Comparison of ENCODE assay signal across 23 mouse cellular contexts in the genomic region with DNA sequence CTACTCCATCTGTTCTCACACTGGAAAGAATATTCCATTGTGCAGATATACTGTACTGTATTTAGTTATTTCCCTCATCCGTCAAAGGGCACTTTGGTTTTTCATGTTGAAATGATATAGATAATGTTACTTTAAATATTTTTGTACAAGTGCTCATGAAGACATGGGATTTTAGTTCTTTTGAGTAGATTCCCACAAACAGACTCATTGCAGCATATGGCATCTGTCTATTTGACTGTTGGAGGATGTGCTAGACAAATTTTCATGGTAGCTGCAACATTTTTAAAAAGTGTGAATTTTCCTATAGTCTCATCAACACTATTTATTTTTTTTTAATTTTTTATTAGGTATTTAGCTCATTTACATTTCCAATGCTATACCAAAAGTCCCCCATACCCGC.
DNase-seq lines count a peak whose midpoint lies in the region; ATAC-seq lines count a peak whose summit lies in the region.
"Had no signal": no experiment of that assay in that cellular context is flagged by ENCODE, and none has a peak within 500 bp of the region (broad histone marks: within the 10 kb centered on the region; RNA-seq: fewer than 3 reads in every experiment).

No protein-coding gene starts in this region.

- no peak overlapping the region for H3K27ac ChIP-seq in forebrain, embryonic 13.5 days
- H3K27ac ChIP-seq in forebrain, embryonic 12.5 days: no peak overlapping the region
- peak overlapping the region; percentile 50; the same call in 1 of the 2 replicates for H3K27ac ChIP-seq in forebrain, embryonic 15.5 days (replicated peaks)
- H3K27ac ChIP-seq in forebrain, embryonic 11.5 days (ENCODE audit: low read depth, low read length): no peak overlapping the region
- H3K27ac ChIP-seq: embryonic facial prominence, embryonic 10.5 days; embryonic facial prominence, embryonic 12.5 days had no signal

- no peaks in the 10 kb centered on the region for H3K27me3 ChIP-seq in forebrain, embryonic 13.5 days
- H3K27me3 ChIP-seq in forebrain, embryonic 12.5 days: no peaks in the 10 kb centered on the region
- no peaks in the 10 kb centered on the region for H3K27me3 ChIP-seq in forebrain, embryonic 15.5 days
- no peaks in the 10 kb centered on the region for H3K27me3 ChIP-seq in forebrain, embryonic 11.5 days (ENCODE audit: control insufficient read depth, insufficient read depth, low read length)
- H3K27me3 ChIP-seq: CH12.LX; embryonic facial prominence, embryonic 12.5 days; Patski had no signal

- peak; percentile 59; the same call in 1 of the 2 replicates for ATAC-seq in forebrain, embryonic 13.5 days
- no peak for ATAC-seq in forebrain, embryonic 12.5 days (ENCODE audit: low FRiP score)
- peak; percentile 38; the same call in 1 of the 2 replicates for ATAC-seq in forebrain, embryonic 15.5 days (replicated peaks)
- no peak for ATAC-seq in forebrain, embryonic 11.5 days (replicated peaks; ENCODE audit: low FRiP score)
- ATAC-seq in frontal cortex, adult (ENCODE audit: low TSS enrichment): peak; percentile 44; the same call in 1 of the 2 replicates
- ATAC-seq: activated CD4-positive, CD25-positive, alpha-beta regulatory T cell, adult 4 months; CD4-positive, CD25-positive, alpha-beta regulatory T cell, adult 4 months; Patski had no signal

- no peaks in the 10 kb centered on the region for H3K4me1 ChIP-seq in forebrain, embryonic 13.5 days
- no peaks in the 10 kb centered on the region for H3K4me1 ChIP-seq in forebrain, embryonic 12.5 days
- no peaks in the 10 kb centered on the region; the same call in 1 of the 2 replicates for H3K4me1 ChIP-seq in forebrain, embryonic 15.5 days
- H3K4me1 ChIP-seq in forebrain, embryonic 11.5 days (replicated peaks; ENCODE audit: control insufficient read depth, insufficient read depth, low read length): no peaks in the 10 kb centered on the region
- H3K4me1 ChIP-seq: embryonic facial prominence, embryonic 10.5 days; embryonic facial prominence, embryonic 12.5 days had no signal

- no peaks in the 10 kb centered on the region for H3K9me3 ChIP-seq in forebrain, embryonic 13.5 days (replicated peaks)
- H3K9me3 ChIP-seq in forebrain, embryonic 12.5 days: no peaks in the 10 kb centered on the region
- no peaks in the 10 kb centered on the region for H3K9me3 ChIP-seq in forebrain, embryonic 15.5 days
- H3K9me3 ChIP-seq in forebrain, embryonic 11.5 days (ENCODE audit: control insufficient read depth, low read length): no peaks in the 10 kb centered on the region
- H3K9me3 ChIP-seq: embryonic facial prominence, embryonic 10.5 days; embryonic facial prominence, embryonic 12.5 days; G1E had no signal

- no peak overlapping the region for H3K4me2 ChIP-seq in forebrain, embryonic 13.5 days
- H3K4me2 ChIP-seq in forebrain, embryonic 12.5 days: no peak overlapping the region
- H3K4me2 ChIP-seq in forebrain, embryonic 15.5 days (replicated peaks): no peak overlapping the region
- no peak overlapping the region for H3K4me2 ChIP-seq in forebrain, embryonic 11.5 days (ENCODE audit: low read depth, low read length, severe bottlenecking)
- H3K4me2 ChIP-seq: embryonic facial prominence, embryonic 12.5 days had no signal

- no peaks in the 10 kb centered on the region for H3K36me3 ChIP-seq in forebrain, embryonic 13.5 days (ENCODE audit: poor library complexity, severe bottlenecking)
- H3K36me3 ChIP-seq in forebrain, embryonic 12.5 days (replicated peaks): no peaks in the 10 kb centered on the region
- H3K36me3 ChIP-seq in forebrain, embryonic 15.5 days: no peaks in the 10 kb centered on the region
- H3K36me3 ChIP-seq in forebrain, embryonic 11.5 days (ENCODE audit: control insufficient read depth, insufficient read depth, low read length): no peaks in the 10 kb centered on the region
- H3K36me3 ChIP-seq: embryonic facial prominence, embryonic 10.5 days; embryonic facial prominence, embryonic 12.5 days; G1E had no signal

- no peak overlapping the region for H3K9ac ChIP-seq in forebrain, embryonic 13.5 days
- no peak overlapping the region for H3K9ac ChIP-seq in forebrain, embryonic 12.5 days
- H3K9ac ChIP-seq in forebrain, embryonic 15.5 days (replicated peaks): no peak overlapping the region
- no peak overlapping the region for H3K9ac ChIP-seq in forebrain, embryonic 11.5 days (ENCODE audit: low read length)
- H3K9ac ChIP-seq: embryonic facial prominence, embryonic 12.5 days had no signal

- no peak overlapping the region for H3K4me3 ChIP-seq in forebrain, embryonic 13.5 days
- no peak overlapping the region for H3K4me3 ChIP-seq in forebrain, embryonic 12.5 days (replicated peaks)
- H3K4me3 ChIP-seq in forebrain, embryonic 15.5 days: no peak overlapping the region
- H3K4me3 ChIP-seq in forebrain, embryonic 11.5 days (ENCODE audit: low read depth, low read length): no peak overlapping the region
- H3K4me3 ChIP-seq: embryonic facial prominence, embryonic 10.5 days; embryonic facial prominence, embryonic 12.5 days had no signal

- DNase-seq in forebrain, embryonic 11.5 days (ENCODE audit: low spot score): no peak
- no peak for DNase-seq in frontal cortex, postnatal 25 days (ENCODE audit: low spot score in 2 of 2)
- no peak for DNase-seq in retina, postnatal 1 day
- DNase-seq: adrenal gland, adult 8-10 months; adrenal gland, postnatal 14 days; adrenal gland, postnatal 36 days; B cell, adult 2 months; cerebellum, adult 11-12 months; cerebellum, adult 2 months; cerebellum, adult 9-10 months; cerebellum, postnatal 10 days; cerebellum, postnatal 25 days had no signal

- WGBS in forebrain, embryonic 13.5 days: 89% methylated on average over 2 of the region's 2 CpGs
- WGBS in forebrain, embryonic 12.5 days: 88% methylated on average over 2 of the region's 2 CpGs
- WGBS in forebrain, embryonic 15.5 days: 83% methylated on average over 2 of the region's 2 CpGs
- 96% methylated on average over 2 of the region's 2 CpGs for WGBS in forebrain, embryonic 11.5 days

Comparison
In these comparisons a context has a peak if more than half of its experiments do, and no peak if none do; other contexts are left out.
1. ATAC-seq: peak in forebrain, embryonic 13.5 days (single experiment), forebrain, embryonic 15.5 days (single experiment) and frontal cortex, adult (single experiment); none in forebrain, embryonic 12.5 days (single experiment) and forebrain, embryonic 11.5 days (single experiment).